In genomic region chr14:48815231-48815728, GRCm38 (mm10) we compare ENCODE assay signal across 23 mouse cellular contexts.
DNase-seq lines count a peak whose midpoint lies in the region; ATAC-seq lines count a peak whose summit lies in the region.
"Had no signal": no experiment of that assay in that cellular context is flagged by ENCODE, and none has a peak within 500 bp of the region (broad histone marks: within the 10 kb centered on the region; RNA-seq: fewer than 3 reads in every experiment).

No protein-coding gene starts in this region.

- peak; percentile 75 for ATAC-seq in midbrain, embryonic 11.5 days (ENCODE audit: low FRiP score)
- ATAC-seq: activated CD4-positive, CD25-positive, alpha-beta regulatory T cell, adult 4 months; CD4-positive, CD25-positive, alpha-beta regulatory T cell, adult 4 months; intestine, postnatal 0 days; liver, embryonic 12.5 days had no signal

- no peaks in the 10 kb centered on the region for H3K36me3 ChIP-seq in midbrain, embryonic 11.5 days (ENCODE audit: control insufficient read depth, insufficient read depth, low read length)
- H3K36me3 ChIP-seq: embryonic facial prominence, embryonic 15.5 days; hindbrain, embryonic 13.5 days; kidney, embryonic 15.5 days; limb, embryonic 12.5 days; liver, embryonic 12.5 days had no signal

- H3K27me3 ChIP-seq in midbrain, embryonic 11.5 days (ENCODE audit: control insufficient read depth, insufficient read depth, low read length) = no peaks in the 10 kb centered on the region
- H3K27me3 ChIP-seq: embryonic facial prominence, embryonic 15.5 days; hindbrain, embryonic 13.5 days; kidney, embryonic 15.5 days; limb, embryonic 12.5 days; liver, embryonic 12.5 days had no signal

- intact Hi-C loops in left cerebral cortex, postnatal 4 days (cut with DNase I) = no loop called here

- WGBS in midbrain, embryonic 11.5 days = 17% methylated on average over 8 of the region's 8 CpGs

- peak overlapping the region; percentile 14; the same call in 1 of the 2 replicates for H3K4me2 ChIP-seq in midbrain, embryonic 11.5 days
- H3K4me2 ChIP-seq: embryonic facial prominence, embryonic 15.5 days; heart, embryonic 11.5 days; hindbrain, embryonic 13.5 days; kidney, embryonic 15.5 days; limb, embryonic 12.5 days; liver, embryonic 12.5 days had no signal

- peak overlapping the region; percentile 71 for H3K27ac ChIP-seq in midbrain, embryonic 11.5 days (ENCODE audit: low read depth, low read length)
- H3K27ac ChIP-seq: embryonic facial prominence, embryonic 15.5 days; hindbrain, embryonic 13.5 days; kidney, embryonic 15.5 days; limb, embryonic 12.5 days; liver, embryonic 12.5 days had no signal

- H3K4me3 ChIP-seq in midbrain, embryonic 11.5 days (ENCODE audit: low read depth, low read length) = no peak overlapping the region
- H3K4me3 ChIP-seq: embryonic facial prominence, embryonic 15.5 days; hindbrain, embryonic 13.5 days; kidney, embryonic 15.5 days; limb, embryonic 12.5 days; liver, embryonic 12.5 days had no signal

- H3K9ac ChIP-seq in midbrain, embryonic 11.5 days (ENCODE audit: low read length) = no peak overlapping the region; the same call in 1 of the 2 replicates
- H3K9ac ChIP-seq: embryonic facial prominence, embryonic 15.5 days; hindbrain, embryonic 13.5 days; kidney, embryonic 15.5 days; limb, embryonic 12.5 days; liver, embryonic 12.5 days had no signal

- H3K4me1 ChIP-seq in midbrain, embryonic 11.5 days (ENCODE audit: control insufficient read depth, insufficient read depth, low read length) = peaks cover 44% of the 10 kb centered on the region
- H3K4me1 ChIP-seq: embryonic facial prominence, embryonic 15.5 days; hindbrain, embryonic 13.5 days; kidney, embryonic 15.5 days; limb, embryonic 12.5 days; liver, embryonic 12.5 days had no signal

- DNase-seq in cerebellum, postnatal 14 days = peak; percentile 16 to 33
- DNase-seq in cerebellum, adult 9-11 months = no peak
- DNase-seq in left cerebral cortex, postnatal 4 days = peak; percentile 30
- DNase-seq in left cerebral cortex, adult 9 months (ENCODE audit: low spot score in 2 of 2) = no peak
- peak; percentile 93 for DNase-seq in midbrain, embryonic 11.5 days (ENCODE audit: low spot score, missing footprints)
- DNase-seq in retina, postnatal 1 day = peak; percentile 85
- DNase-seq in thymus, postnatal 25 days = no peak
- no peak for DNase-seq in natural killer cell, adult 2 months (ENCODE audit: low spot score in 2 of 2)
- DNase-seq: adrenal gland, postnatal 10 days; cerebellum, postnatal 36 days; heart, postnatal 10 days; lung, adult 2 months; lung, postnatal 36 days; thymus, postnatal 4 days had no signal

- H3K9me3 ChIP-seq in midbrain, embryonic 11.5 days (ENCODE audit: control insufficient read depth, low read length) = no peaks in the 10 kb centered on the region
- H3K9me3 ChIP-seq: embryonic facial prominence, embryonic 15.5 days; hindbrain, embryonic 13.5 days; kidney, embryonic 15.5 days; limb, embryonic 12.5 days; liver, embryonic 12.5 days had no signal

Comparison
In these comparisons a context has a peak if more than half of its experiments do, and no peak if none do; other contexts are left out.
1. DNase-seq: peak in cerebellum, postnatal 14 days (2 of 2), left cerebral cortex, postnatal 4 days (single experiment), midbrain, embryonic 11.5 days (single experiment) and retina, postnatal 1 day (single experiment); none in cerebellum, adult 9-11 months (single experiment), left cerebral cortex, adult 9 months (0 of 2), thymus, postnatal 25 days (single experiment) and natural killer cell, adult 2 months (0 of 2).